Mouse (Mus musculus) neural tube, embryonic 14.5 days (tissue): ENCODE data around the gene Dus2. TPM values are rescaled to one million over a fixed set of nuclear protein-coding genes. Genes with fewer than 3 reads are reported as not detected.
A peak's percentile ranks its signal among the peaks of the same experiment; 100 is the strongest.

ENCODE experiments used
- ATAC-seq: fragments of 200-750 bp; cut with Nextera tagmentation; 2 replicates; pipeline ENCODE4 v1.8.0; 2017; ENCODE audit warnings: low read depth, mild to moderate bottlenecking, moderate TSS enrichment, moderate library complexity
- H3K27ac ChIP-seq: fragments of 300-500 bp; sonication (generic); 2 replicates; pipeline ENCODE4 v1.5.1; 2014; ENCODE audit warnings: low read depth, mild to moderate bottlenecking, control low read depth, low read length, moderate library complexity, mixed read lengths
- H3K27me3 ChIP-seq: fragments of 300-500 bp; sonication (generic); 2 replicates; pipeline ENCODE4 v1.6.1; 2014; ENCODE audit warnings: low read length; ENCODE audit not compliant: control insufficient read depth, insufficient read depth
- H3K36me3 ChIP-seq: fragments of 300-500 bp; sonication (generic); 2 replicates; pipeline ENCODE4 v1.6.1; 2014; ENCODE audit warnings: low read length, mixed read lengths; ENCODE audit not compliant: control insufficient read depth, insufficient read depth
- H3K4me1 ChIP-seq: fragments of 300-500 bp; sonication (generic); 2 replicates; pipeline ENCODE4 v1.6.1; 2014; ENCODE audit warnings: low read length; ENCODE audit not compliant: control insufficient read depth, insufficient read depth
- H3K4me2 ChIP-seq: fragments of 300-500 bp; sonication (generic); 2 replicates; pipeline ENCODE4 v1.6.1; 2014; ENCODE audit warnings: mild to moderate bottlenecking, low read depth, low read length, control low read depth
- H3K4me3 ChIP-seq: fragments of 300-500 bp; sonication (generic); 2 replicates; pipeline ENCODE4 v1.5.1; 2014; ENCODE audit warnings: low read depth, low read length, control low read depth, mixed read lengths
- H3K9ac ChIP-seq: fragments of 300-500 bp; sonication (generic); replicated peaks from 2 replicates; pipeline ENCODE4 v1.6.1; 2014; ENCODE audit warnings: low read depth, mild to moderate bottlenecking, control low read depth, low read length, mixed read lengths
- H3K9me3 ChIP-seq: fragments of 300-500 bp; sonication (generic); 2 replicates; pipeline ENCODE4 v1.6.1; 2016; ENCODE audit warnings: low read length; ENCODE audit not compliant: control insufficient read depth
- WGBS: fragments of 180-500 bp; shearing (Covaris S2); extraction: QIAGEN DNeasy Blood & Tissue Kit; methylation state at CpG from one replicate; pipeline ENCODE4 v1.1.7; 2014; 5-methylcytosine and 5-hydroxymethylcytosine counted together
- polyA plus RNA-seq: library from polyadenylated mRNA; unstranded; fragments of >200 nt; fragmentation: Nextera tagmentation; extraction: Ambion mirVana; gene quantifications from 2 replicates; pipeline ENCODE4 v1.2.1, GENCODE M21; 2014

The Dus2 gene
- 25.6 and 33.5 TPM in 2 replicates for polyA plus RNA-seq

GRCm38 (mm10) chr8:105990856-105991387, at the start of gene Dus2:
TSS of gene Dus2 (plus strand) at chr8:105991337.
- no peaks in the 10 kb centered on the region for H3K36me3 ChIP-seq
- H3K9ac ChIP-seq, result no peak within 1 kb of the TSS
- H3K27me3 ChIP-seq, result no peaks in the 10 kb centered on the region
- H3K27ac ChIP-seq, result no peak within 1 kb of the TSS
- ATAC-seq, result peak; percentile 68; the same call in 1 of the 2 replicates
- H3K4me1 ChIP-seq, result no peaks in the 10 kb centered on the region
- H3K9me3 ChIP-seq, result no peaks in the 10 kb centered on the region
- no peak within 1 kb of the TSS for H3K4me2 ChIP-seq
- no peak within 1 kb of the TSS for H3K4me3 ChIP-seq
- WGBS, result 8% methylated on average over 15 of the region's 15 CpGs

GRCm38 (mm10) chr8:105942026-105942425, 49.1 kb upstream of the Dus2 start:
- Histone ChIP-seq H3K9ac (no peak overlapping the region), H3K4me2 (no peak overlapping the region), H3K9me3 (no peaks in the 10 kb centered on the region), H3K36me3 (no peaks in the 10 kb centered on the region), H3K4me1 (peaks cover 5% of the 10 kb centered on the region; the same call in 1 of the 2 replicates), H3K4me3 (no peak overlapping the region), H3K27ac (no peak overlapping the region), H3K27me3 (no peaks in the 10 kb centered on the region)
- 93% methylated on average over 11 of the region's 11 CpGs for whole genome bisulfite sequencing
- ATAC-seq, result no peak

- peaks cover 5% of the 10 kb centered on the region; the same call in 1 of the 2 replicates for H3K4me1 ChIP-seq
- ATAC-seq, result no peak
Observed at GRCm38 (mm10) chr8:105942542-105942941, 48.6 kb upstream of the Dus2 start.

GRCm38 (mm10) chr8:105943321-105943739, 47.8 kb upstream of the Dus2 start, which contains the start of gene Lcat:
TSS of gene Lcat (minus strand) at chr8:105943382.
- no peak within 1 kb of the TSS for H3K4me3 ChIP-seq
- H3K4me2 ChIP-seq, result no peak within 1 kb of the TSS
- H3K27me3 ChIP-seq, result no peaks in the 10 kb centered on the region
- H3K9ac ChIP-seq, result no peak within 1 kb of the TSS
- no peaks in the 10 kb centered on the region for H3K36me3 ChIP-seq
- no peak within 1 kb of the TSS for H3K27ac ChIP-seq
- ATAC-seq, result no peak
- H3K9me3 ChIP-seq, result no peaks in the 10 kb centered on the region
- no peaks in the 10 kb centered on the region; the same call in 1 of the 2 replicates for H3K4me1 ChIP-seq
- 71% methylated on average over 7 of the region's 8 CpGs for WGBS

More at GRCm38 (mm10) chr8:105942542-105942941, 48.6 kb upstream of the Dus2 start:
- no peak overlapping the region for H3K4me2 ChIP-seq
- H3K27ac ChIP-seq, result no peak overlapping the region
- no peak overlapping the region for H3K9ac ChIP-seq
- no peak overlapping the region for H3K4me3 ChIP-seq
- no peaks in the 10 kb centered on the region for H3K9me3 ChIP-seq
- H3K27me3 ChIP-seq, result no peaks in the 10 kb centered on the region
- no peaks in the 10 kb centered on the region for H3K36me3 ChIP-seq
- 95% methylated on average over 5 of the region's 5 CpGs for WGBS

GRCm38 (mm10) chr8:105949350-105949749, 41.8 kb upstream of the Dus2 start:
- H3K9ac ChIP-seq, result no peak overlapping the region
- H3K9me3 ChIP-seq, result no peaks in the 10 kb centered on the region
- no peak overlapping the region for H3K4me2 ChIP-seq
- ATAC-seq, result peak; percentile 57; the same call in 1 of the 2 replicates
- H3K4me3 ChIP-seq, result no peak overlapping the region
- no peaks in the 10 kb centered on the region for H3K27me3 ChIP-seq
- H3K36me3 ChIP-seq, result no peaks in the 10 kb centered on the region
- WGBS, result 60% methylated on average over 10 of the region's 10 CpGs
- H3K4me1 ChIP-seq, result no peaks in the 10 kb centered on the region
- 0 out of 2 replicates have a peak overlapping the region, but pooled peaks have one; percentile 30 for H3K27ac ChIP-seq

GRCm38 (mm10) chr8:105951057-105951659, 40.0 kb upstream of the Dus2 start:
- 63% methylated on average over 7 of the region's 7 CpGs for WGBS

GRCm38 (mm10) chr8:105956556-105956955, 34.6 kb upstream of the Dus2 start:
- Histone ChIP-seq H3K27ac (no peak overlapping the region), H3K4me3 (no peak overlapping the region), H3K27me3 (no peaks in the 10 kb centered on the region), H3K9me3 (no peaks in the 10 kb centered on the region), H3K4me1 (no peaks in the 10 kb centered on the region), H3K4me2 (no peak overlapping the region), H3K9ac (no peak overlapping the region), H3K36me3 (no peaks in the 10 kb centered on the region)
- ATAC-seq, result no peak
- 91% methylated on average over 4 of the region's 4 CpGs for WGBS

More at GRCm38 (mm10) chr8:105951057-105951659, 40.0 kb upstream of the Dus2 start:
- Histone ChIP-seq H3K4me2 (no peak overlapping the region), H3K27me3 (no peaks in the 10 kb centered on the region), H3K36me3 (no peaks in the 10 kb centered on the region), H3K9ac (no peak overlapping the region), H3K9me3 (no peaks in the 10 kb centered on the region), H3K4me1 (no peaks in the 10 kb centered on the region), H3K4me3 (no peak overlapping the region), H3K27ac (peak overlapping the region; percentile 34; the same call in 1 of the 2 replicates)
- peak; percentile 85 for ATAC-seq

- no peaks in the 10 kb centered on the region for H3K4me1 ChIP-seq
- ATAC-seq, result no peak
- no peaks in the 10 kb centered on the region for H3K36me3 ChIP-seq
- H3K4me3 ChIP-seq, result no peak overlapping the region
- no peaks in the 10 kb centered on the region for H3K27me3 ChIP-seq
- no peak overlapping the region for H3K4me2 ChIP-seq
- no peaks in the 10 kb centered on the region for H3K9me3 ChIP-seq
- 64% methylated on average over 3 of the region's 4 CpGs for WGBS
- no peak overlapping the region for H3K27ac ChIP-seq
- H3K9ac ChIP-seq, result no peak overlapping the region
Observed at GRCm38 (mm10) chr8:105957813-105958212, 33.3 kb upstream of the Dus2 start.

GRCm38 (mm10) chr8:105959350-105959749, 31.8 kb upstream of the Dus2 start:
- WGBS, result 86% methylated on average over 7 of the region's 7 CpGs
- Histone ChIP-seq H3K36me3 (no peaks in the 10 kb centered on the region), H3K27ac (no peak overlapping the region), H3K9ac (no peak overlapping the region), H3K27me3 (no peaks in the 10 kb centered on the region), H3K4me1 (no peaks in the 10 kb centered on the region), H3K9me3 (no peaks in the 10 kb centered on the region), H3K4me2 (no peak overlapping the region), H3K4me3 (no peak overlapping the region)
- no peak for ATAC-seq
